Mouse (Mus musculus): ENCODE results near the gene Lifr. TPM values are rescaled to one million over a fixed set of nuclear protein-coding genes. Genes with fewer than 3 reads are reported as not detected.
A peak's percentile ranks its signal among the peaks of the same experiment; 100 is the strongest.

Lifr gene
- polyA plus RNA-seq, 1 experiment from 2014 or later = 11.0 TPM

GRCm38 (mm10) chr15:7187682-7188081 is 97.3 kb downstream of the Lifr start:
- WGBS = 88% methylated on average over 6 of the region's 6 CpGs
- no peak overlapping the region for H3K4me3 ChIP-seq
- H3K36me3 ChIP-seq (replicated peaks) = peaks cover 63% of the 10 kb centered on the region
- H3K4me1 ChIP-seq = peaks cover 2% of the 10 kb centered on the region
- DNase-seq (ENCODE audit: low spot score) = no peak
- no peaks in the 10 kb centered on the region for H3K27me3 ChIP-seq (replicated peaks; ENCODE audit: low read depth, poor library complexity, severe bottlenecking)
- no peaks in the 10 kb centered on the region for H3K9me3 ChIP-seq
- no peak overlapping the region for H3K27ac ChIP-seq (replicated peaks)

- H3K27ac ChIP-seq (replicated peaks) = no peak overlapping the region; the same call in 1 of the 2 replicates
- no peaks in the 10 kb centered on the region for H3K9me3 ChIP-seq
- H3K27me3 ChIP-seq (replicated peaks; ENCODE audit: low read depth, poor library complexity, severe bottlenecking) = no peaks in the 10 kb centered on the region
- H3K4me1 ChIP-seq = peaks cover 24% of the 10 kb centered on the region
- DNase-seq (ENCODE audit: low spot score) = no peak
- peaks cover 52% of the 10 kb centered on the region for H3K36me3 ChIP-seq (replicated peaks)
- 90% methylated on average over 22 of the region's 22 CpGs for WGBS
- no peak overlapping the region for H3K4me3 ChIP-seq
Measured at GRCm38 (mm10) chr15:7189678-7190454, 99.5 kb downstream of the Lifr start.

- whole genome bisulfite sequencing = 92% methylated on average over 4 of the region's 4 CpGs
- peaks cover 40% of the 10 kb centered on the region for H3K36me3 ChIP-seq (replicated peaks)
- no peaks in the 10 kb centered on the region for H3K9me3 ChIP-seq
- DNase-seq (ENCODE audit: low spot score) = no peak
- no peaks in the 10 kb centered on the region for H3K27me3 ChIP-seq (replicated peaks; ENCODE audit: low read depth, poor library complexity, severe bottlenecking)
- no peak overlapping the region for H3K4me3 ChIP-seq
- H3K4me1 ChIP-seq = peaks cover 36% of the 10 kb centered on the region
- H3K27ac ChIP-seq (replicated peaks) = no peak overlapping the region
Measured at GRCm38 (mm10) chr15:7191074-7191473, 100.7 kb downstream of the Lifr start.

- peaks cover 27% of the 10 kb centered on the region for H3K36me3 ChIP-seq (replicated peaks)
- no peaks in the 10 kb centered on the region for H3K9me3 ChIP-seq
- 91% methylated on average over 2 of the region's 2 CpGs for WGBS
- no peaks in the 10 kb centered on the region for H3K27me3 ChIP-seq (replicated peaks; ENCODE audit: low read depth, poor library complexity, severe bottlenecking)
- DNase-seq (ENCODE audit: low spot score) = no peak
- H3K27ac ChIP-seq (replicated peaks) = no peak overlapping the region
- H3K4me3 ChIP-seq = no peak overlapping the region
- peaks cover 45% of the 10 kb centered on the region for H3K4me1 ChIP-seq
Measured at GRCm38 (mm10) chr15:7192582-7192981, 102.2 kb downstream of the Lifr start.

GRCm38 (mm10) chr15:7194147-7194720 is 103.8 kb downstream of the Lifr start:
- Histone ChIP-seq H3K4me3 (no peak overlapping the region; the same call in 1 of the 2 replicates), H3K4me1 (peaks cover 60% of the 10 kb centered on the region), H3K9me3 (no peaks in the 10 kb centered on the region), H3K27me3 (replicated peaks; ENCODE audit: low read depth, poor library complexity, severe bottlenecking) (no peaks in the 10 kb centered on the region), H3K36me3 (replicated peaks) (peaks cover 23% of the 10 kb centered on the region), H3K27ac (replicated peaks) (peak overlapping the region; percentile 54)
- WGBS = 11% methylated on average over 13 of the region's 13 CpGs
- peak; percentile 59 for DNase-seq (ENCODE audit: low spot score)

GRCm38 (mm10) chr15:7194748-7195221 is 104.4 kb downstream of the Lifr start:
- Histone ChIP-seq H3K36me3 (replicated peaks) (peaks cover 19% of the 10 kb centered on the region), H3K4me3 (no peak overlapping the region), H3K9me3 (no peaks in the 10 kb centered on the region), H3K27ac (replicated peaks) (peak overlapping the region; percentile 54; the same call in 1 of the 2 replicates), H3K27me3 (replicated peaks; ENCODE audit: low read depth, poor library complexity, severe bottlenecking) (no peaks in the 10 kb centered on the region), H3K4me1 (peaks cover 65% of the 10 kb centered on the region)
- WGBS = 32% methylated on average over 6 of the region's 6 CpGs
- peak; percentile 28 for DNase-seq (ENCODE audit: low spot score)

GRCm38 (mm10) chr15:7197652-7198445 is 107.4 kb downstream of the Lifr start:
- Histone ChIP-seq H3K4me1 (peaks cover 85% of the 10 kb centered on the region), H3K4me3 (no peak overlapping the region), H3K36me3 (replicated peaks) (no peaks in the 10 kb centered on the region), H3K27ac (replicated peaks) (no peak overlapping the region), H3K9me3 (no peaks in the 10 kb centered on the region), H3K27me3 (replicated peaks; ENCODE audit: low read depth, poor library complexity, severe bottlenecking) (no peaks in the 10 kb centered on the region)
- WGBS = 44% methylated on average over 3 of the region's 3 CpGs
- no peak for DNase-seq (ENCODE audit: low spot score)

GRCm38 (mm10) chr15:7198816-7199215 is 108.4 kb downstream of the Lifr start:
- no peak for DNase-seq (ENCODE audit: low spot score)
- Histone ChIP-seq H3K27me3 (replicated peaks; ENCODE audit: low read depth, poor library complexity, severe bottlenecking) (0 out of 2 replicates have a peak, but pooled peaks cover 4% of the 10 kb centered on the region), H3K9me3 (no peaks in the 10 kb centered on the region), H3K4me1 (peaks cover 85% of the 10 kb centered on the region), H3K36me3 (replicated peaks) (no peaks in the 10 kb centered on the region), H3K4me3 (no peak overlapping the region), H3K27ac (replicated peaks) (peak overlapping the region; percentile 63)
- 33% methylated on average over 2 of the region's 2 CpGs for WGBS

GRCm38 (mm10) chr15:7200286-7200685 is 109.9 kb downstream of the Lifr start:
- no peak for DNase-seq (ENCODE audit: low spot score)
- H3K27me3 ChIP-seq (replicated peaks; ENCODE audit: low read depth, poor library complexity, severe bottlenecking) = 0 out of 2 replicates have a peak, but pooled peaks cover 4% of the 10 kb centered on the region
- H3K9me3 ChIP-seq = no peaks in the 10 kb centered on the region
- no peak overlapping the region for H3K4me3 ChIP-seq
- H3K4me1 ChIP-seq = peaks cover 85% of the 10 kb centered on the region
- H3K27ac ChIP-seq (replicated peaks) = no peak overlapping the region
- WGBS = 53% methylated on average over 6 of the region's 6 CpGs
- H3K36me3 ChIP-seq (replicated peaks) = no peaks in the 10 kb centered on the region

GRCm38 (mm10) chr15:7201421-7202380 is 111.3 kb downstream of the Lifr start:
- Histone ChIP-seq H3K27ac (replicated peaks) (peak overlapping the region; percentile 67), H3K36me3 (replicated peaks) (no peaks in the 10 kb centered on the region), H3K27me3 (replicated peaks; ENCODE audit: low read depth, poor library complexity, severe bottlenecking) (0 out of 2 replicates have a peak, but pooled peaks cover 4% of the 10 kb centered on the region), H3K4me3 (no peak overlapping the region), H3K9me3 (no peaks in the 10 kb centered on the region), H3K4me1 (peaks cover 86% of the 10 kb centered on the region)
- no peak for DNase-seq (ENCODE audit: low spot score)
- 59% methylated on average over 9 of the region's 9 CpGs for WGBS

GRCm38 (mm10) chr15:7202981-7203380 is 112.6 kb downstream of the Lifr start:
- H3K4me3 ChIP-seq = no peak overlapping the region
- H3K27me3 ChIP-seq (replicated peaks; ENCODE audit: low read depth, poor library complexity, severe bottlenecking) = peaks cover 4% of the 10 kb centered on the region; the same call in 1 of the 2 replicates
- WGBS = 87% methylated on average over 5 of the region's 5 CpGs
- peak overlapping the region; percentile 71 for H3K27ac ChIP-seq (replicated peaks)
- H3K36me3 ChIP-seq (replicated peaks) = 0 out of 2 replicates have a peak, but pooled peaks cover 4% of the 10 kb centered on the region
- H3K9me3 ChIP-seq = no peaks in the 10 kb centered on the region
- peaks cover 87% of the 10 kb centered on the region for H3K4me1 ChIP-seq
- no peak for DNase-seq (ENCODE audit: low spot score)
